Mouse (Mus musculus): ENCODE data around the gene Naa10. TPM values are rescaled to one million over a fixed set of nuclear protein-coding genes. Genes with fewer than 3 reads are reported as not detected.
A peak's percentile ranks its signal among the peaks of the same experiment; 100 is the strongest.

Naa10 gene
- total and polyA plus RNA-seq, 2 experiments from 2014 or later: 71.2 to 100 TPM

DNA sequence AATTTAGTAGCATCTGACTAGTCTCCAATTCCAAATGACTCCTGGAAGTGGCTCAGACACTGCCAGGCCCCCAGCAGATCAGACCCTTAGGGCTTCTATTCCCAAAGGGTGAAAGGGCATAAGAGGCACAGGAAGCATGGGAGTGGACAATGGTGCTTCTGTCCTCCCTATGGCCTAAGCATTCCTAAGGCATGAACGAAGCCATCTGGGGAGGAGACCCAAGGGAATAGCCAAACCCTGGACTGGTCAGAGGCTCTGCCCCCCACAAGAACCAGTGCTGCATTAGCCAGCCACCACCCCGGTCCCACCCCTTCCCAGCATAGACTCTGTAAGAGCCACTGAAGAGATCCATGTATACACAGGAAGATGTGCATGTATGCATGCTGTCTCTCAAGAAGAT, 45.9 kb downstream of the Naa10 start:
- Histone ChIP-seq H3K4me2 (ENCODE audit: low read depth) (peak overlapping the region; percentile 34; the same call in 1 of the 2 replicates), H3K27me3 (ENCODE audit: insufficient read depth, low read length) (no peaks in the 10 kb centered on the region), H3K27ac (ENCODE audit: low read depth, low read length) (no peak overlapping the region), H3K9ac (no peak overlapping the region), H3K36me3 (ENCODE audit: insufficient read depth) (no peaks in the 10 kb centered on the region), H3K4me3 (ENCODE audit: low read depth, low read length) (0 out of 2 replicates have a peak overlapping the region, but pooled peaks have one; percentile 1), H3K4me1 (ENCODE audit: insufficient read depth) (no peaks in the 10 kb centered on the region), H3K9me3 (ENCODE audit: low read length) (no peaks in the 10 kb centered on the region)
- no peak for DNase-seq
- WGBS: 59% methylated on average over 2 of the region's 2 CpGs
- TF ChIP-seq CTCF (IDR thresholded peaks at IDR 0.05; ENCODE audit: low read depth): no peak
- no peak for ATAC-seq

DNA sequence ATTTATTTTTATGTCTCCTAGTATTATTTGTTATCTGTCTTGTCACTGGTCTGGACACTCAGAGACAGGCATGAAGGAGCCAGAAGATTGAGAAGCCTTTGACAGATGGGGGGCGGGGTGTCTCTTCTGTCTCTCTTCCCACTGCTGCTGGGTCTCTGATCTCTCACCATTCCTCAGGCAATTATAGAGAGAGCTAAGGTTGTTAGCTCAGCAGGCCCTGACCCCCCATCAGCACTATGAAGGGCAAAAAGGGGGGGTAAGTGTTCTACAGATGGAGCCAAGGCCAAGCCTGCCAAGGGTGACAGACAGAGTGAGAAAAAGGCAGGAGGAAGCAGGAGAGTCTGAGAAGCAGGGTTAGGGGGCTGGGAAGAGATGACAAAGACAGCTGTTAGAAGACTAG, 49.8 kb downstream of the Naa10 start:
- ATAC-seq (no peak), DNase-seq (no peak)
- TF ChIP-seq CTCF (IDR thresholded peaks at IDR 0.05; ENCODE audit: low read depth): no peak
- Histone ChIP-seq H3K27ac (ENCODE audit: low read depth, low read length) (no peak overlapping the region), H3K4me2 (ENCODE audit: low read depth) (no peak overlapping the region), H3K4me3 (ENCODE audit: low read depth, low read length) (no peak overlapping the region), H3K9me3 (ENCODE audit: low read length) (no peaks in the 10 kb centered on the region), H3K36me3 (ENCODE audit: insufficient read depth) (no peaks in the 10 kb centered on the region), H3K27me3 (ENCODE audit: insufficient read depth, low read length) (no peaks in the 10 kb centered on the region), H3K4me1 (ENCODE audit: insufficient read depth) (no peaks in the 10 kb centered on the region), H3K9ac (no peak overlapping the region)
- 67% methylated on average over 1 of the region's 1 CpGs for WGBS

DNA sequence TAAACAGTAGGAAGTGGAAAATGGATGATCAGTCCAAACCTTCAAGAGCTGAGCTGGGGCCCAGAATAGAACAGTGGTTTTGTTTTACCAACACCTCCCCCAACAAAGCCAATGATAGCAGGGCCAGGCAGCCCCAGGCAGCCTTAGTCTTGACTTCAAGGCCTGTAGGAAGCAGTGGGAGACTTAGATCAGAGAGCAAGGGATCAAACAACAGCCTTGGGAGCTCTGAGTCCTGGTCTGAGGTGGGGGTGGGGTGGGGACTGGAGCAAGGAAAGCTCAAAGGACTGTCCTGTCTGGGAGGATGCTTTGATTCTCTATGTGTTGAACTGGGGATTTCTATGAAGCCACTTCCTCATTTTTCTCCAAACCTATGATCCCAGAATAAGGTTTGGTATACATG, 50.3 kb downstream of the Naa10 start:
- Histone ChIP-seq H3K9ac (no peak overlapping the region), H3K4me3 (ENCODE audit: low read depth, low read length) (no peak overlapping the region), H3K36me3 (ENCODE audit: insufficient read depth) (no peaks in the 10 kb centered on the region), H3K27me3 (ENCODE audit: insufficient read depth, low read length) (no peaks in the 10 kb centered on the region), H3K27ac (ENCODE audit: low read depth, low read length) (no peak overlapping the region), H3K4me1 (ENCODE audit: insufficient read depth) (no peaks in the 10 kb centered on the region), H3K4me2 (ENCODE audit: low read depth) (no peak overlapping the region), H3K9me3 (ENCODE audit: low read length) (no peaks in the 10 kb centered on the region)
- DNase-seq: no peak
- no peak for TF ChIP-seq CTCF (IDR thresholded peaks at IDR 0.05; ENCODE audit: low read depth)
- ATAC-seq: no peak

DNA sequence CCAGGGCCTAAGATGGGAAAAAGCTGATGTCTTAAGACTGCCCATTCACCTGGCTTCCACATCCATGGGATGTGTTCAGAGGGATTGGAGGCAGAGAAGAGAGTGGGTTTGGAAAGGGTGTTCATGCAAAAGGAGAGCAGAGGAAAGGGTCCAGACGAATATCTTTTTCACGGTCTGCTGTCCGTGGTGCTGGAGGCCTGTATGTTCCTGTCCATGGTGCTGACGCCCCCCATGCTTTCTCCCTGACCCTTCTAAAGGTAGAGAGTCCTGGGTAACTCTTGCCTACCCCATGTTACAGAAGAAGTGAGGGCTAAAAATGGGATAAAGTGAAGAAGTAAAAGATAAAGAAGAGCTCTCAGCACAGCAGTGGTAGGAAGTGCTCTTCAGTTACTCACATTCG, 52.4 kb downstream of the Naa10 start:
- TF ChIP-seq CTCF (IDR thresholded peaks at IDR 0.05; ENCODE audit: low read depth): no peak
- Histone ChIP-seq H3K36me3 (ENCODE audit: insufficient read depth) (no peaks in the 10 kb centered on the region; the same call in 1 of the 2 replicates), H3K9ac (no peak overlapping the region), H3K4me3 (ENCODE audit: low read depth, low read length) (no peak overlapping the region), H3K9me3 (ENCODE audit: low read length) (no peaks in the 10 kb centered on the region), H3K4me1 (ENCODE audit: insufficient read depth) (no peaks in the 10 kb centered on the region), H3K27me3 (ENCODE audit: insufficient read depth, low read length) (no peaks in the 10 kb centered on the region), H3K4me2 (ENCODE audit: low read depth) (no peak overlapping the region), H3K27ac (ENCODE audit: low read depth, low read length) (no peak overlapping the region)
- WGBS: 17% methylated on average over 5 of the region's 5 CpGs
- DNase-seq: no peak
- ATAC-seq: no peak

DNA sequence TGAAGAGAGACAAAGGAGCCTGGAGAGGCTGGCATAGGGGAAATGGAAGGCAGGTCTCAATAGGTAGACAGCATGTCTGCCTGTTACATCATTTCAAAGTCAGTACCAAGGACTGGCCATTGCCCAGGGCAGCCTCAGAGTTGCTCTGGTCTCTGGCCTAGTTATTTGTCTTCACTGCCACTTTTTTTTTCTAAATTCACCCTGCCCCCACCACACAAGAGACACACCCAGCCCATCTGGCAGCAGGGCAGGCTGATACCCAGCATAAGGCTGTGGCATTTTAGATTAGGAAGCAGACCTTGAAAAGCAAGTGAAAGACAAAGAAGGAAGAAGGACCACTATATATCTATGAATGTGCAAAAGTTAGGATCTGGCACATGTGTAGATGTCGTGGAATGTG, 53.9 kb downstream of the Naa10 start:
- H3K27ac ChIP-seq (ENCODE audit: low read depth, low read length): peak overlapping the region; percentile 35; the same call in 1 of the 2 replicates
- no peak for ATAC-seq
- H3K4me1 ChIP-seq (ENCODE audit: insufficient read depth): no peaks in the 10 kb centered on the region
- TF ChIP-seq CTCF (IDR thresholded peaks at IDR 0.05; ENCODE audit: low read depth): no peak
- no peak for DNase-seq
- 79% methylated on average over 1 of the region's 1 CpGs for WGBS
- H3K27me3 ChIP-seq (ENCODE audit: insufficient read depth, low read length): no peaks in the 10 kb centered on the region
- no peaks in the 10 kb centered on the region for H3K9me3 ChIP-seq (ENCODE audit: low read length)
- no peaks in the 10 kb centered on the region; the same call in 1 of the 2 replicates for H3K36me3 ChIP-seq (ENCODE audit: insufficient read depth)
- H3K4me2 ChIP-seq (ENCODE audit: low read depth): no peak overlapping the region
- H3K4me3 ChIP-seq (ENCODE audit: low read depth, low read length): no peak overlapping the region
- no peak overlapping the region for H3K9ac ChIP-seq

DNA sequence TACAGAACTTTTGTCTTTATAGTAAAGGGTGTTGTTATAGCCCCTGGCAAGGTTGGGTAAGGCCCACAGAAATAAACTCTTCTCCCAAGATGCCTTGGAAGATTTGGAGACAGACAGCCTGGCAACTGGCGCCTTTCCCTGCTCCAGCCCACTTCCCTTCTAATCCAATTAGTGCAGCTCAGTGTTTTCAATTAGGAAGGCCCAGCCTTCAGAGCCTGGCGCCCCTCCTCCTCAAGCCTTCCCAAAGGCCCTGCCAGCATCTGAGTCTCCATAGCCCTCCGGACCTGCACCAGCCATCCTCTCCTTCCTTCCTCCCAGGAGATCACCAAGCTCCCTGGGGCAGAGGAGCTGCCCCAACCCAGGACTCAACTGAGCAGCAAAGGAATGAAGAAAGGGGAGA, 54.5 kb downstream of the Naa10 start:
- Histone ChIP-seq H3K9ac (no peak overlapping the region), H3K27ac (ENCODE audit: low read depth, low read length) (peak overlapping the region; percentile 35; the same call in 1 of the 2 replicates), H3K4me3 (ENCODE audit: low read depth, low read length) (no peak overlapping the region), H3K36me3 (ENCODE audit: insufficient read depth) (peaks cover 4% of the 10 kb centered on the region; the same call in 1 of the 2 replicates), H3K4me2 (ENCODE audit: low read depth) (no peak overlapping the region), H3K9me3 (ENCODE audit: low read length) (no peaks in the 10 kb centered on the region), H3K27me3 (ENCODE audit: insufficient read depth, low read length) (no peaks in the 10 kb centered on the region), H3K4me1 (ENCODE audit: insufficient read depth) (no peaks in the 10 kb centered on the region)
- ATAC-seq: peak; percentile 59; the same call in 1 of the 2 replicates
- WGBS: 21% methylated on average over 3 of the region's 3 CpGs
- peak; percentile 34 for DNase-seq
- TF ChIP-seq CTCF (IDR thresholded peaks at IDR 0.05; ENCODE audit: low read depth): no peak

Other genes with a start within 250 kb of the Naa10 start
- gene Slc6a8, start 248.8 kb downstream of the Naa10 start, total RNA-seq (2014; rRNA removed): 39.5 and 45.4 TPM in 2 replicates
- 3.9 and 5.8 TPM in 2 replicates for gene Slc6a8, start 248.8 kb downstream of the Naa10 start, polyA plus RNA-seq (2015; fragmentation: Nextera tagmentation; extraction: Ambion mirVana)
- 41.9 and 45.4 TPM in 2 replicates for gene Bcap31, start 205.8 kb downstream of the Naa10 start, total RNA-seq (2014; rRNA removed)
- gene Bcap31, start 205.8 kb downstream of the Naa10 start, polyA plus RNA-seq (2015; fragmentation: Nextera tagmentation; extraction: Ambion mirVana): 113 and 121 TPM in 2 replicates
- 11.7 and 13.8 TPM in 2 replicates for gene Abcd1, start 205.3 kb downstream of the Naa10 start, total RNA-seq (2014; rRNA removed)
- gene Abcd1, start 205.3 kb downstream of the Naa10 start, polyA plus RNA-seq (2015; fragmentation: Nextera tagmentation; extraction: Ambion mirVana): 6.7 and 7.6 TPM in 2 replicates
- gene Plxnb3, start 164.9 kb downstream of the Naa10 start, total RNA-seq (2014; rRNA removed): 0.62 and 1.6 TPM in 2 replicates
- 0.29 and 0.45 TPM in 2 replicates for gene Plxnb3, start 164.9 kb downstream of the Naa10 start, polyA plus RNA-seq (2015; fragmentation: Nextera tagmentation; extraction: Ambion mirVana)
- gene Srpk3, start 147.5 kb downstream of the Naa10 start, total RNA-seq (2014; rRNA removed): 0.14 and 0.62 TPM in 2 replicates
- 0.91 and 0.99 TPM in 2 replicates for gene Srpk3, start 147.5 kb downstream of the Naa10 start, polyA plus RNA-seq (2015; fragmentation: Nextera tagmentation; extraction: Ambion mirVana)
- 177 and 186 TPM in 2 replicates for gene Idh3g, start 135.0 kb downstream of the Naa10 start, total RNA-seq (2014; rRNA removed)
- 208 and 213 TPM in 2 replicates for gene Idh3g, start 135.0 kb downstream of the Naa10 start, polyA plus RNA-seq (2015; fragmentation: Nextera tagmentation; extraction: Ambion mirVana)
- 107 and 169 TPM in 2 replicates for gene Ssr4, start 134.9 kb downstream of the Naa10 start, total RNA-seq (2014; rRNA removed)
- 167 and 186 TPM in 2 replicates for gene Ssr4, start 134.9 kb downstream of the Naa10 start, polyA plus RNA-seq (2015; fragmentation: Nextera tagmentation; extraction: Ambion mirVana)
- gene Pdzd4, start 97.0 kb downstream of the Naa10 start, total RNA-seq (2014; rRNA removed): 239 and 252 TPM in 2 replicates
- 3.4 and 4.0 TPM in 2 replicates for gene Pdzd4, start 97.0 kb downstream of the Naa10 start, polyA plus RNA-seq (2015; fragmentation: Nextera tagmentation; extraction: Ambion mirVana)
- not detected in 2 replicates for gene Avpr2, start 29.8 kb downstream of the Naa10 start, total RNA-seq (2014; rRNA removed)
- not detected in 2 replicates for gene Avpr2, start 29.8 kb downstream of the Naa10 start, polyA plus RNA-seq (2015; fragmentation: Nextera tagmentation; extraction: Ambion mirVana)
- gene L1cam, start 25.8 kb downstream of the Naa10 start, total RNA-seq (2014; rRNA removed): 225 and 256 TPM in 2 replicates
- gene L1cam, start 25.8 kb downstream of the Naa10 start, polyA plus RNA-seq (2015; fragmentation: Nextera tagmentation; extraction: Ambion mirVana): 75.9 and 100 TPM in 2 replicates
- 2.0 and 4.8 TPM in 2 replicates for gene Arhgap4, start 74 bp downstream of the Naa10 start, total RNA-seq (2014; rRNA removed)
- gene Arhgap4, start 74 bp downstream of the Naa10 start, polyA plus RNA-seq (2015; fragmentation: Nextera tagmentation; extraction: Ambion mirVana): 1.1 and 1.6 TPM in 2 replicates
- 4.9 and 13.1 TPM in 2 replicates for gene Renbp, start 8.9 kb upstream of the Naa10 start, total RNA-seq (2014; rRNA removed)
- gene Renbp, start 8.9 kb upstream of the Naa10 start, polyA plus RNA-seq (2015; fragmentation: Nextera tagmentation; extraction: Ambion mirVana): 11.7 and 12.4 TPM in 2 replicates
- 69.7 and 102 TPM in 2 replicates for gene Hcfc1, start 44.4 kb upstream of the Naa10 start, total RNA-seq (2014; rRNA removed)
- gene Hcfc1, start 44.4 kb upstream of the Naa10 start, polyA plus RNA-seq (2015; fragmentation: Nextera tagmentation; extraction: Ambion mirVana): 23.1 and 30.8 TPM in 2 replicates
- 41.9 and 63.7 TPM in 2 replicates for gene Irak1, start 102.0 kb upstream of the Naa10 start, total RNA-seq (2014; rRNA removed)
- gene Irak1, start 102.0 kb upstream of the Naa10 start, polyA plus RNA-seq (2015; fragmentation: Nextera tagmentation; extraction: Ambion mirVana): 21.0 and 28.0 TPM in 2 replicates
- not detected in 2 replicates for gene Opn1mw, start 205.5 kb upstream of the Naa10 start, total RNA-seq (2014; rRNA removed)
- not detected in 2 replicates for gene Opn1mw, start 205.5 kb upstream of the Naa10 start, polyA plus RNA-seq (2015; fragmentation: Nextera tagmentation; extraction: Ambion mirVana)
- 56.7 and 80.9 TPM in 2 replicates for gene Mecp2, start 213.4 kb upstream of the Naa10 start, total RNA-seq (2014; rRNA removed)
- 11.4 and 12.4 TPM in 2 replicates for gene Mecp2, start 213.4 kb upstream of the Naa10 start, polyA plus RNA-seq (2015; fragmentation: Nextera tagmentation; extraction: Ambion mirVana)
- gene Tex28, start 245.9 kb upstream of the Naa10 start, total RNA-seq (2014; rRNA removed): not detected in 2 replicates
- gene Tex28, start 245.9 kb upstream of the Naa10 start, polyA plus RNA-seq (2015; fragmentation: Nextera tagmentation; extraction: Ambion mirVana): not detected in 2 replicates

Measured in forebrain, postnatal 0 days (tissue).